In the genomic region with DNA sequence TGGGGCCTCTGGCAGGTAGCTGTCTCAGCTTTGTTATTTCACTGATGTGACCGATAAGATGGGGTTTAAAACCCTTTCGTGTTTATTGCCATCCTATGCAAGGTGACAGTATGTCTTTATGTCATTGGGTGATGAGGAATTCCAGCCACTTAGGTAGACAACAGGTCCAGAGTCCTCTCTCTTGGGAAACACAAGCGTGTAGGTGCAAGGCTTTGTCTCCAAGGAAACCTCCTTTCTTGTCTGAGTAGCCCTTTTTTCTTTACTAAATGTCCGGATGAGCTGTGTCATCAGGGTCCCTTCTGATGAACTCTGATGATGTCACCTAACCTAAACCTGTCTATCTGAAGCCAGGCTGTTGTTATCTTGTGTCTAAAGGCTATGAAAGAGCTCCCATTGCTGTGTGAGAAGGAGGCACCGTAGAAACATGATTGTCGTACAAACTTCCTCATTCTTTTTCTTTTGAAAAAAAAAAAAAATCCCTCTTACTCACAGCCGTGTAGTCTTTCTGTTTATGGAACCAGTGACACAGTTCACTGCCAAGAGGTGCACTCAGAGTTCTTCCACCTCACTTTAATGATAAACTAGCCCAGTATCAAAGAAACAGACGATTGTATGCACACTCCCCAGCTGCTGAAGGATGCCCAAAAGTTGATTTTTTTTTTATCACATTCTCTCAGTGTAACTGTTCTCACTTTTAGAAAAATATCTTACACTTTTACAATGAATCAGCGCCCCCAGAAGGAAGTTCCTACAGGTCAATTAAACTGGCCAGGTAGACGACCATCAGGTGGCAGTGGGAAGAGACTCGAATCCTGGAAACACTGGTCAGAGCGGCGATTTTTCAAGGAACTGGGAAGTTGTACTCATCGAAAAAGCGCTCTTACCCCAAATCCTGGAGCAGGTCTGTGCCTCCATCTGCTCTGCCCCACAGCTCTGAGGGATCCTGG, we compare ENCODE assay signal across 8 mouse cellular contexts. TPM values are rescaled to one million over a fixed set of nuclear protein-coding genes. Genes with fewer than 3 reads are reported as not detected.
DNase-seq lines count a peak whose midpoint lies in the region; ATAC-seq and TF ChIP-seq lines count a peak whose summit lies in the region.

No protein-coding gene starts in this region.

- 0 out of 2 replicates have a peak, but pooled peaks have one; percentile 22 for ATAC-seq in embryonic facial prominence, embryonic 11.5 days (replicated peaks; ENCODE audit: insufficient number of reproducible peaks, low FRiP score, low TSS enrichment, low read depth)
- no peak for ATAC-seq in hindbrain, postnatal 0 days
- no peak for ATAC-seq in midbrain, embryonic 15.5 days (replicated peaks)

- no peak; the same call in 1 of the 2 replicates for TF ChIP-seq POLR2A in spleen, adult 2 months (IDR thresholded peaks at IDR 0.05; ENCODE audit: low read depth, low read length)

- peak; percentile 11 to 42 for DNase-seq in spleen, adult 2 months (ENCODE audit: low read depth in 1 of 2, low spot score in 2 of 2)
- DNase-seq in spleen, adult 18-20 months: no peak
- no peak for DNase-seq in embryonic facial prominence, embryonic 11.5 days (ENCODE audit: low spot score)
- no peak for DNase-seq in hindbrain, postnatal 0 days (ENCODE audit: low spot score)
- DNase-seq in cerebellum, postnatal 25 days: no peak
- no peak for DNase-seq in cerebellum, adult 8-10 months
- DNase-seq in ovary, postnatal 36 days (ENCODE audit: low spot score): no peak

- no peaks in the 10 kb centered on the region for H3K27me3 ChIP-seq in spleen, adult 2 months (ENCODE audit: control insufficient read depth, insufficient read depth, low read length)
- H3K27me3 ChIP-seq in embryonic facial prominence, embryonic 11.5 days (ENCODE audit: control insufficient read depth, insufficient read depth, low read length): no peaks in the 10 kb centered on the region
- H3K27me3 ChIP-seq in hindbrain, postnatal 0 days (ENCODE audit: insufficient read depth, low read length): no peaks in the 10 kb centered on the region
- H3K27me3 ChIP-seq in midbrain, embryonic 15.5 days (replicated peaks): no peaks in the 10 kb centered on the region

- peaks cover 2% of the 10 kb centered on the region; the same call in 1 of the 2 replicates for H3K4me1 ChIP-seq in spleen, adult 2 months (ENCODE audit: control insufficient read depth, insufficient read depth, insufficient read length)
- H3K4me1 ChIP-seq in embryonic facial prominence, embryonic 11.5 days (ENCODE audit: control insufficient read depth, insufficient read depth, low read length): no peaks in the 10 kb centered on the region
- 0 out of 2 replicates have a peak, but pooled peaks cover 9% of the 10 kb centered on the region for H3K4me1 ChIP-seq in hindbrain, postnatal 0 days (ENCODE audit: insufficient read depth, low read length)
- peaks cover 15% of the 10 kb centered on the region for H3K4me1 ChIP-seq in midbrain, embryonic 15.5 days

- H3K9me3 ChIP-seq in embryonic facial prominence, embryonic 11.5 days (replicated peaks; ENCODE audit: control insufficient read depth, low read length): no peaks in the 10 kb centered on the region
- H3K9me3 ChIP-seq in hindbrain, postnatal 0 days (ENCODE audit: low read length): no peaks in the 10 kb centered on the region
- no peaks in the 10 kb centered on the region for H3K9me3 ChIP-seq in midbrain, embryonic 15.5 days

- WGBS in spleen, adult 2 months: 2% methylated on average over 15 of the region's 15 CpGs
- WGBS in embryonic facial prominence, embryonic 11.5 days: 32% methylated on average over 15 of the region's 15 CpGs
- WGBS in hindbrain, postnatal 0 days: 36% methylated on average over 15 of the region's 15 CpGs
- 37% methylated on average over 15 of the region's 15 CpGs for WGBS in midbrain, embryonic 15.5 days

- H3K36me3 ChIP-seq in spleen, adult 2 months (ENCODE audit: control insufficient read depth, insufficient read depth, low read length): peaks cover 8% of the 10 kb centered on the region
- H3K36me3 ChIP-seq in embryonic facial prominence, embryonic 11.5 days (replicated peaks; ENCODE audit: control insufficient read depth, insufficient read depth, low read depth, low read length): no peaks in the 10 kb centered on the region
- no peaks in the 10 kb centered on the region for H3K36me3 ChIP-seq in hindbrain, postnatal 0 days (ENCODE audit: insufficient read depth, low read length)
- H3K36me3 ChIP-seq in midbrain, embryonic 15.5 days (replicated peaks): no peaks in the 10 kb centered on the region

- peak overlapping the region; percentile 54 for H3K4me2 ChIP-seq in embryonic facial prominence, embryonic 11.5 days (ENCODE audit: low read depth, low read length)
- H3K4me2 ChIP-seq in hindbrain, postnatal 0 days (ENCODE audit: low read depth, low read length): peak overlapping the region; percentile 56
- peak overlapping the region; percentile 34 for H3K4me2 ChIP-seq in midbrain, embryonic 15.5 days

- TF ChIP-seq CTCF in spleen, adult 2 months (IDR thresholded peaks at IDR 0.05; ENCODE audit: extremely low read depth, insufficient read depth, insufficient read length, insufficient replicate concordance): no peak
- no peak for TF ChIP-seq CTCF in hindbrain, postnatal 0 days (IDR thresholded peaks at IDR 0.05; ENCODE audit: low read depth)

- peak overlapping the region; percentile 96 for H3K4me3 ChIP-seq in spleen, adult 2 months (ENCODE audit: extremely low read depth, insufficient read depth, insufficient read length)
- H3K4me3 ChIP-seq in embryonic facial prominence, embryonic 11.5 days (ENCODE audit: low read depth, low read length): peak overlapping the region; percentile 28
- H3K4me3 ChIP-seq in hindbrain, postnatal 0 days (ENCODE audit: low read length): peak overlapping the region; percentile 31
- H3K4me3 ChIP-seq in midbrain, embryonic 15.5 days: peak overlapping the region; percentile 14; the same call in 1 of the 2 replicates

- peak overlapping the region; percentile 48 for H3K9ac ChIP-seq in embryonic facial prominence, embryonic 11.5 days (replicated peaks; ENCODE audit: low read length)
- peak overlapping the region; percentile 41 for H3K9ac ChIP-seq in hindbrain, postnatal 0 days (replicated peaks; ENCODE audit: low read length)
- no peak overlapping the region for H3K9ac ChIP-seq in midbrain, embryonic 15.5 days

- peak overlapping the region; percentile 98 for H3K27ac ChIP-seq in spleen, adult 2 months (ENCODE audit: insufficient read depth, low read length)
- H3K27ac ChIP-seq in embryonic facial prominence, embryonic 11.5 days (replicated peaks; ENCODE audit: low read depth, low read length): no peak overlapping the region
- H3K27ac ChIP-seq in hindbrain, postnatal 0 days: no peak overlapping the region
- no peak overlapping the region for H3K27ac ChIP-seq in midbrain, embryonic 15.5 days

RNA-seq across cellular contexts. Expression of a gene that starts 0.6 kb away (rescaled TPM):
- 11.9 and 13.5 TPM in 2 replicates for polyA plus RNA-seq in spleen, adult 2 months (2012; rRNA removed)
- polyA plus RNA-seq in embryonic facial prominence, embryonic 11.5 days (2014; fragmentation: Nextera tagmentation; extraction: Ambion mirVana): 4.2 and 4.6 TPM in 2 replicates
- 1.3 and 2.6 TPM in 2 replicates for total RNA-seq in hindbrain, postnatal 0 days (2014; rRNA removed)
- polyA plus RNA-seq in hindbrain, postnatal 0 days (2015; fragmentation: Nextera tagmentation; extraction: Ambion mirVana): 1.9 and 2.3 TPM in 2 replicates
- polyA plus RNA-seq in midbrain, embryonic 15.5 days (2015; fragmentation: Nextera tagmentation; extraction: Ambion mirVana): 1.0 and 1.4 TPM in 2 replicates

Comparison
In these comparisons a context has a peak if more than half of its experiments do, and no peak if none do; other contexts are left out.
1. DNase-seq: peak in spleen, adult 2 months (2 of 2); none in spleen, adult 18-20 months (0 of 2), embryonic facial prominence, embryonic 11.5 days (single experiment), hindbrain, postnatal 0 days (single experiment), cerebellum, postnatal 25 days (0 of 2), cerebellum, adult 8-10 months (single experiment) and ovary, postnatal 36 days (single experiment).
2. H3K4me3 ChIP-seq: peak in every context shown above with its lines; median percentile 96 in spleen, adult 2 months; 31 in hindbrain, postnatal 0 days; 28 in embryonic facial prominence, embryonic 11.5 days; 14 in midbrain, embryonic 15.5 days.
3. Peak in every context shown above with its lines, with median percentiles within 50 percentile points of each other: H3K4me2 ChIP-seq.